Mouse (Mus musculus): Measurements from ENCODE around the gene Nutm2. TPM values are rescaled to one million over a fixed set of nuclear protein-coding genes. Genes with fewer than 3 reads are reported as not detected.
"Not testable (repeated sequence)": the region's sequence is repeated elsewhere in the genome, so short reads cannot be mapped to it uniquely, and the experiment has no call there.

The Nutm2 gene
- polyA plus RNA-seq (2012; rRNA removed) = 0.04 TPM in 1 of 2 replicates, not detected in the other

DNA sequence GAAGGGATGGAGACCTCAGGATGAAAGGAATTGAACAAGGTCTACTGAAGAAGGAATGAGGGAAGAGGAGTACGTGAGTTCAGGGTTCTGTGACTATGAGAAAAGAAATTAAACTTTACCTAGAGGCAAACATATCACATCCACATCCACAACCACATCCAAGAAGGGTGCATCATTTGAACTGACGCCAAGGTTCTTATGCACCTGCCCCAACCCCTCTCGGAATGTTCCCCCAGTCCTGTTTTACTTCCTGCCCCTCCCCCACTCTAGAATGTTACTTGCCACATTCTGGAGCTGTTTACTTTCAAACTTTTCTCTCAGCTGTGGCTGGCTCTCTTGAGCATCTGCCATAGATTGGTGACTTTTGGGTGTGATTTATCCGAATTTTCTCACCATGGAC lies at the start of gene Nutm2:
Gene Nutm2 (plus strand): TSS at position 301 of the 400 bp plus-strand sequence.
- no peak for DNase-seq (ENCODE audit: low read depth)

DNA sequence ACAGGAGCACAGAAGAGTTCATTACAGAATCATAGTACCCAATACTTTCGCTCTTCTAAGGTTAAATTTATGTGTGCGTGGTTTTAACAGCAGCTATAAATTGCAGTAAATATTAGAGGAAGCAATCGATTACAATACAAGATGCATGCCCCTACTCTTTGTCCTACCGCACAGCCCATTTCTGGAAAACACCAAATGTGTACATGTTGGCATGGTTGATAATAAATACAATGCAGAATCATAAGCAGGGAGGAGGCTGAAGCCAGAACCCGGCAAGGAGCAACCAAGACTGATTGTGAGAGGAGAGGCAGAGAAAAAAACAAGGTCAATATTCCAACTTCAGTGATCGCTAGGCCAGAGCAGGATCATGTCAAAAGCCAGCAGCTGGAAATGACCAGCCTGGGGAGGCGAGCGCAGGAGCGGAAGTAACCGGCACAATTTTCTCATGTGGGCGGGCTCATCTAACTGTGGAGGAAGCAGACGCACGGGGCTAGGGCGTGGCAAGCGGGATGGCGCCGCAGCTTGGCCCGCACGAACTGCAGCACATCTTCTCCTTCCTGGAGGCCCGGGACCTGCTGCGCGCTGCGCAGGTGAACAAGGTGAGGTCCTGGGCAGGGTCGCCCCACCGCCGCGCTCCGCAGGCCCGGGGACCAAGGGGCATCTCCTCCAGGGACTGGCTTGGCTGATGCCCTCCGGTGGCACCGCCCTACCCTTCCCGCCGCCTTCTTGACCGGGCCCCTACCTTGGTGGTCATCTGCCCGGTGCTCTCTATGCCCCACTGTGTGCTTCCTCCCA lies 49.5 kb upstream of the Nutm2 start, which contains the start of gene Fbxw17:
Gene Fbxw17 (plus strand): TSS at position 476 of the 795 bp plus-strand sequence.
- peak; percentile 12 for DNase-seq (ENCODE audit: low read depth)

DNA sequence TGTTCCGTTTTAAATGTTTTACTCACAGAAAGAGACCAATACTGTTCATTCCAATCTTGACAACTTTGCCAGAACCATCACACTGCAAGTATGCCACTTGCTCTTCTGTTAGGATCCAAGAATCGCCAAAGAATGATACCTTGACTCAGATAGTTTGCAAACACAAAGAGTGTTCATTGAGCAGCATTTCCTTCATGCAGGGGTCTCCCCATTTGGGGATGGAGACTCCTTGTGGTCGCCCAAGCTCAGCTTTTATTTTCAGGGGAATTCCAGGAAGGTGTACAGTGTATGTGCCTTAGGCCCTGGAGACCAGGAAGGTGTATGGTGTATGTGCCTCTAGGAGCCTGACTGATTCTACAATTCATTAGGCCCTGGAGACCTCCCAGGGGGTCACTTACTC lies 48.7 kb upstream of the Nutm2 start:
- DNase-seq (ENCODE audit: low read depth) = no peak

DNA sequence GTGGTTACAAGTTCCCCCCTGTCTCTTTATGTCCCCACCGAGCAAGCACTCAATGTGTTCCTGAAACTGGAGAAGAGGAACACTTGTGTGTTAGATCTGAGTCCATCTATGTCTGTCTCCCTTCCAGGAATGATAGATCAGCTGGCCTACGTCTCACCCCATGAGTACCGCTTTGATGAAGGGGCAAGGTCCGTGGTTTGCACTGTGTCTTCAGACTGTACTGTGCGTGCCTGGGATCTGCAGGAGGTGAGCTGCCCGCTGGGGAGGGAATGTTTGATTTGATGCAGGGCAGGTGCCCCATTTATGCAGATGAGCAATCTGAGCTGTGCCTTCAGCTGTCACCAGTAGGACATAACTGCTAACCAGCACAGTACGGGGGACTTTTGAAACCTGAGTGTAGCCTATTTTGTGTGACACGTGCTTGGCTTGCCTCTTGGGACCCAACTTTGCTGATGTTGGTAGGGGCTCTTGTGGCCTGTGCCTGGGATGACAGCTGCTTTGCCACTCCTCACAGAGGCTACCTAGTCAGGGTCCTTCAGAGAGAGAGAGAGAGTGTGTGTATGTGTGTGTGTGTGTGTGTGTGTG lies 43.4 kb upstream of the Nutm2 start:
- no peak for DNase-seq (ENCODE audit: low read depth)

DNA sequence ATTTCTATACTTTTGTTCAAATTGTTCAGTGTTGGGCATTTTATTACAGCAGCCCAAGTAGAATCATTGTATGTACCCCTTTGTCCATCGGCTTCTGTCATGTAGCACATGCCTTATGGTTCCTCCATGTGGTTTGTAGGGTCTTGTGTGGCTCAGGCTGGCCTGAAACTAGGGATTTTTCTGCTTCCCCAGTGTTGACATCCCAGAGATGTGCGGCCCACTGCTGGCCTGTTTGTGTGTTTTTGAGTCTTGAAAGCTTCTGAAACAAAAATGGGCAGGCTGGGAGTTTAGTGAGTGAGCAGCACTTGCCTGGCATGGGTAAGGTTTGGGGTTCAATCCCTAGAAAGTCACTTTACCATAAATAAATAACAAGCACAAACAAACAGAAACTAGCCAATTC lies 42.6 kb upstream of the Nutm2 start:
- DNase-seq (ENCODE audit: low read depth) = no peak

GRCm38 (mm10) chr13:50426686-50427085 lies 40.4 kb upstream of the Nutm2 start:
- no peak for DNase-seq (ENCODE audit: low read depth)

DNA sequence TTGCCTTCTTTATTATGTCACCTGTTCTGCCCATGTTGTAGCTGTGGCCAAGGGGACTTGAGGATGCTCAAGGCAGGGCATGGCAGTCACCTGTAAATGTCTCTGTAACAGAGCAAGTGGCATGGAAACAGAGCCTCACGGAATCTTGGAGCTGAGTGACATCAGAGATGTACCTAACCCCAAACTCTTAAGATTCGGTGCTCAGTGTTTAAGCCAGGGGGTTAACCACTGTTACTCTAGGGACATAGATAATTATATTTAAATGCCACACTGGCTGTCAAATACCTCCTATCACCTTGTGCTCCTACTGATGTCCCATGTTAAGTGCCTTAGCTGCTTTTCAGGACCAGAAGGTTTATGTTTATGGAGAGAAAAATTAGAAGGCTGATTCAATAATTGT lies 23.3 kb upstream of the Nutm2 start, which contains the start of gene Gm47429:
Gene Gm47429 (minus strand): TSS at position 101 of the 400 bp plus-strand sequence.
- no peak for DNase-seq (ENCODE audit: low read depth)

DNA sequence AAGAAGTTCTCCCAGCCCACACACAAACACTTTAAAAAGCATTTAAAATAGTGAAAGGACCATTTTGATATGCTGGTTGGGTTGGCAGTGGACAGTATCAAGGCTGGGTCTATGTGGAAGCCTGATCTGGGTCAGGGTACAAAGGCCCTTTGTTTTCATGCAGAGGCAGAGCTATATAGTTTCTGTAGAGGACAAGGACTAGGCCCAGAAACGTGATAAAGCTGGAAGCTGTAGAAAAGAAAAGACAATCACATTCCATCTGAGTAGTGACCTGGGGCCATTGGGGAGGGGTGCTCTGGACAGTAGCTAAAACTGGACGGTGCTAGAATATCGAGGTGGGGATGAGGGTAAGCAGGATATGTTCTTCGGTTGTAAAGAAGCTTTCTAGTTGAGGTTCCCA lies 21.8 kb upstream of the Nutm2 start:
- no peak for DNase-seq (ENCODE audit: low read depth)

GRCm38 (mm10) chr13:50452266-50452665 lies 14.8 kb upstream of the Nutm2 start:
- not testable (repeated sequence) for DNase-seq (ENCODE audit: low read depth)

GRCm38 (mm10) chr13:50453426-50453825 lies 13.7 kb upstream of the Nutm2 start:
- no peak for DNase-seq (ENCODE audit: low read depth)

- DNase-seq (ENCODE audit: low read depth) = not testable (repeated sequence)
Measured at GRCm38 (mm10) chr13:50460433-50460832, 6.7 kb upstream of the Nutm2 start.

GRCm38 (mm10) chr13:50464621-50465562 lies 2.2 kb upstream of the Nutm2 start:
- no peak for DNase-seq (ENCODE audit: low read depth)

- DNase-seq (ENCODE audit: low read depth) = not testable (repeated sequence)
Measured at GRCm38 (mm10) chr13:50488510-50488909, 21.4 kb downstream of the Nutm2 start.

DNA sequence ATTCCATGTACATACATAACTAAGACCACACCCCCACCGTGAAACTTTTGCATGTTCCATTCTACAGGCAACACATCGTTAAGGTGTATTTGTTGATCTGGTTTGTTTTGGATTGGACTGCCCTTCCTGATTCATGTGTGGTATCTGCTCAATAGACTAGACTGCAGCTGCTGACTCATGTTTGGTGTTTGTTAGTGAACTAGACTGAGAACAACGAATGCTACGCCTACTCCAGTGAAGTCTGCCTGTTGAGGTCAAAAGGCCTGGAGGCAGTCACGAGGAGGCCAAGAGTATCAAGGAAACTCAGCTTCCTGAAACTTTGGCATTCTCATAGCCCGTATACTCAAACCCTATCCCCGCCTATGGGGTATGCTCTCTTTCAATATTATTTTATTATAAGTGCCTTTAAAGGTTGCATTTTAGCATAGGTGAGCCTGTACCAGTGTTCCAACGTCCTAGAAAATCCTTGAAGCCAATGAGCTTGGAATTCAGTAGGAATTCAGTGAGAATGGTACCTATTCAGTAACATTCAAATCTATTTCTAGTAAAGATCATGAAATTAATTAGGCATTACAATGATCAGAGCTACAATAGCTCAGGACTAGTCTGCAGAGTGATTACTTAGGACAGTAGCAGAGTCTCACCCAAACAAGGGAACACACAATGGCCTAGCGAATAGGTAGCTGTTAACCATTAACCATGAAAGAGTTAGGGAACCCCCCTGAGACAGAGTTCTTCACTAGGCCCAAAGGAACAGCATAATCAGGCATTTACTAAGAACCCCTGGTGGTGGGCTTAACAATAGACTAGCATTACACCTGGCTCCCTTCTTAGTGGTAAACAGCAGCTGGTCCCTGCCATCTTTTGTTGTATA lies 43.6 kb downstream of the Nutm2 start:
- DNase-seq (ENCODE audit: low read depth) = not testable (repeated sequence)

Other genes starting within 250 kb of the Nutm2 start
- gene Gm906, start 217.0 kb upstream of the Nutm2 start, polyA plus RNA-seq (2012; rRNA removed) = not detected in 2 replicates
- gene Fbxw17, start 49.4 kb upstream of the Nutm2 start, polyA plus RNA-seq (2012; rRNA removed) = 19.6 and 19.9 TPM in 2 replicates
- gene Gm47429, start 23.4 kb upstream of the Nutm2 start, polyA plus RNA-seq (2012; rRNA removed) = not detected in 2 replicates
- not detected in 2 replicates for gene Gm904, start 175.9 kb downstream of the Nutm2 start, polyA plus RNA-seq (2012; rRNA removed)
- not detected in 2 replicates for gene Gm8765, start 231.0 kb downstream of the Nutm2 start, polyA plus RNA-seq (2012; rRNA removed)